Mouse (Mus musculus) forebrain, embryonic 13.5 days (tissue): ENCODE measurements around the gene Rapgef2. TPM values are rescaled to one million over a fixed set of nuclear protein-coding genes. Genes with fewer than 3 reads are reported as not detected.
A peak's percentile ranks its signal among the peaks of the same experiment; 100 is the strongest.

Experiments
- ATAC-seq: fragments of 200-750 bp; cut with Nextera tagmentation; 2 replicates; pipeline ENCODE4 v1.8.0; 2017
- H3K27ac ChIP-seq: fragments of 300-500 bp; sonication (generic); 2 replicates; pipeline ENCODE4 v1.5.1; 2015; ENCODE audit warnings: inconsistent platforms, mild to moderate bottlenecking, moderate library complexity
- H3K27me3 ChIP-seq: fragments of 300-500 bp; sonication (generic); 2 replicates; pipeline ENCODE4 v1.6.1; 2015; ENCODE audit warnings: mild to moderate bottlenecking, inconsistent platforms
- H3K36me3 ChIP-seq: fragments of 300-500 bp; sonication (generic); 2 replicates; pipeline ENCODE4 v1.6.1; 2015; ENCODE audit warnings: mild to moderate bottlenecking, inconsistent platforms; ENCODE audit not compliant: poor library complexity, severe bottlenecking
- H3K4me1 ChIP-seq: fragments of 300-500 bp; sonication (generic); 2 replicates; pipeline ENCODE4 v1.6.1; 2015; ENCODE audit warnings: inconsistent platforms
- H3K4me2 ChIP-seq: fragments of 300-500 bp; sonication (generic); 2 replicates; pipeline ENCODE4 v1.6.1; 2015; ENCODE audit warnings: inconsistent platforms, mild to moderate bottlenecking, moderate library complexity
- H3K4me3 ChIP-seq: fragments of 300-500 bp; sonication (generic); 2 replicates; pipeline ENCODE4 v1.5.1; 2015; ENCODE audit warnings: mild to moderate bottlenecking, inconsistent platforms
- H3K9ac ChIP-seq: fragments of 300-500 bp; sonication (generic); 2 replicates; pipeline ENCODE4 v1.6.1; 2015; ENCODE audit warnings: mild to moderate bottlenecking, inconsistent platforms
- H3K9me3 ChIP-seq: fragments of 300-500 bp; sonication (generic); replicated peaks from 2 replicates; pipeline ENCODE4 v1.6.1; 2016; ENCODE audit warnings: inconsistent platforms
- WGBS: fragments of 180-500 bp; shearing (Covaris S2); methylation state at CpG from one replicate; pipeline ENCODE4 v1.1.7; 2015; 5-methylcytosine and 5-hydroxymethylcytosine counted together
- polyA plus RNA-seq: library from polyadenylated mRNA; unstranded; fragments of >200 nt; fragmentation: Nextera tagmentation; extraction: Ambion mirVana; gene quantifications from 2 replicates; pipeline ENCODE4 v1.2.1, GENCODE M21; 2015

Rapgef2 gene
- 7.5 and 7.7 TPM in 2 replicates for polyA plus RNA-seq

- ATAC-seq, result peak; percentile 80
- Histone ChIP-seq H3K9ac (peak within 1 kb of the TSS; percentile 95), H3K4me3 (peak within 1 kb of the TSS; percentile 95), H3K4me1 (peaks cover 39% of the 10 kb centered on the region), H3K27me3 (peaks cover 12% of the 10 kb centered on the region), H3K9me3 (no peaks in the 10 kb centered on the region), H3K4me2 (peak within 1 kb of the TSS; percentile 81), H3K36me3 (no peaks in the 10 kb centered on the region), H3K27ac (peak within 1 kb of the TSS; percentile 97)
- 1% methylated on average over 64 of the region's 97 CpGs for WGBS
Observed at GRCm38 (mm10) chr3:79286376-79287107, at the start of gene Rapgef2. Rapgef2 (minus strand) TSS chr3:79286517.

DNA sequence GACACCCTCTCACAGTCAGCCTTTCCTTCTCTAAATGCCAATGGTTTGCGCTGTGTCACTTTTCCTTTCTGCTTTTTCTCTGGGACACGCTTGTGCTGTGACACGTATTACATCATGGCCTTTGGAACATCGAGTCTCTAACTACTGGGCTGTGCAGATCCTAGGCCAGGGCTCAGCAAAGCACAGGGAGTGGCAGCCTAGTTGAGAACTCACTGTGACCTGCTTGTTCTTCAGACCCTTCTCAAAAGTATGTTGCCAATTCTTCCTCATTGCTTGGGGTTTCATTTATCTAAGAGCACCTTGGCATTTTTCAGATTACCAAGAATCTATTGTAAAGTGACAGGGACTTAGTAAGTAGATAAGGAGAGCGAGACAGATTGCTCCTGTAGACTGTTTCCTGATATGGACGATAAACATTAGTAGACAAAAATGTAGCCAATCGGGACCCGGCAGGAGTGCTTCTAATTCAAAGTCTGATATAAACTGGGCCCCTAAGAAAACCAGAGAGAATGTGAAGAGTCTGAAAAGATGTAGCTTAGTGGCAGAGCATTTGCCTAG lies 47.4 kb upstream of the Rapgef2 start:
- H3K9ac ChIP-seq, result no peak overlapping the region
- no peak for ATAC-seq
- WGBS, result 92% methylated on average over 8 of the region's 8 CpGs
- no peak overlapping the region for H3K4me2 ChIP-seq
- 0 out of 2 replicates have a peak, but pooled peaks cover 5% of the 10 kb centered on the region for H3K4me1 ChIP-seq
- no peak overlapping the region for H3K27ac ChIP-seq
- no peaks in the 10 kb centered on the region for H3K36me3 ChIP-seq
- no peak overlapping the region for H3K4me3 ChIP-seq
- H3K9me3 ChIP-seq, result no peaks in the 10 kb centered on the region
- H3K27me3 ChIP-seq, result no peaks in the 10 kb centered on the region

GRCm38 (mm10) chr3:79333051-79333450 lies 46.7 kb upstream of the Rapgef2 start:
- Histone ChIP-seq H3K27me3 (no peaks in the 10 kb centered on the region), H3K36me3 (no peaks in the 10 kb centered on the region), H3K4me2 (no peak overlapping the region), H3K4me1 (0 out of 2 replicates have a peak, but pooled peaks cover 5% of the 10 kb centered on the region), H3K4me3 (no peak overlapping the region), H3K9me3 (no peaks in the 10 kb centered on the region), H3K9ac (no peak overlapping the region), H3K27ac (no peak overlapping the region)
- ATAC-seq, result no peak
- WGBS, result 76% methylated on average over 7 of the region's 7 CpGs

DNA sequence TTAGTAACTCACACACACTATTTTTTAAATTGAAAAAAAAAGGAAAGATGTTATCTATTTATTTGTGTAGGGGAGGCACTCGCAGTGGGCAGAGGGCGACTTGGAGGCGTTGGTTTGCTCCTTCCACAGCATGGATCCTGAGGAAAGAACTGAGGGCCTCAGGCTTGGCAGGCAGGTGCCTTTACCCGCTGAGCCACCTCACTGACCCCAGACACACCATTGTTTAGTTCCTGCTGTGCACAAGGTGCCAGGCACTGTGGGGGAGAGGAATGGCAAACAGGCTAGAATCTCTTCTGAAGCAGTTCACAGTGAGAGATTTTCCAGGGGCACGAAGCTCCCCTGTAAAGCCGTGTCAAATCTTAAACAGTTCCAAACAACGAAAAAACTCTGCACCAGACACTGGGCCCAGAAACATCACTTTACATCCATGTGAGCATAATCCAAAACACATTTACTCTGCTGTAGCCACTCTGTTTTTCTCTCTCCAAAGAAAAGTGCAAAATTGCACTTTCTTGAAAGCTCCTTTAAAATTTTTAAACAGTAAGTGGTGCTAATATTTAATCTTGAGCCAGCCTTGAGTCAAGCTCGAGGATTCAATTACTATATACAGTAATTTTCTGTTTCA lies 43.5 kb upstream of the Rapgef2 start:
- H3K4me1 ChIP-seq, result peaks cover 14% of the 10 kb centered on the region
- ATAC-seq, result no peak

GRCm38 (mm10) chr3:79324697-79325526 lies 38.6 kb upstream of the Rapgef2 start:
- peak; percentile 54 for ATAC-seq
- Histone ChIP-seq H3K4me1 (peaks cover 24% of the 10 kb centered on the region), H3K4me2 (peak overlapping the region; percentile 42), H3K36me3 (no peaks in the 10 kb centered on the region), H3K4me3 (no peak overlapping the region), H3K9ac (no peak overlapping the region), H3K27me3 (no peaks in the 10 kb centered on the region), H3K27ac (no peak overlapping the region), H3K9me3 (no peaks in the 10 kb centered on the region)
- 28% methylated on average over 10 of the region's 10 CpGs for WGBS

More for the DNA sequence above, 43.5 kb upstream of the Rapgef2 start:
- no peak overlapping the region for H3K9ac ChIP-seq
- H3K27me3 ChIP-seq, result no peaks in the 10 kb centered on the region
- WGBS, result 21% methylated on average over 8 of the region's 8 CpGs
- no peaks in the 10 kb centered on the region for H3K36me3 ChIP-seq
- no peak overlapping the region for H3K4me3 ChIP-seq
- no peak overlapping the region for H3K27ac ChIP-seq
- H3K9me3 ChIP-seq, result no peaks in the 10 kb centered on the region
- H3K4me2 ChIP-seq, result no peak overlapping the region

DNA sequence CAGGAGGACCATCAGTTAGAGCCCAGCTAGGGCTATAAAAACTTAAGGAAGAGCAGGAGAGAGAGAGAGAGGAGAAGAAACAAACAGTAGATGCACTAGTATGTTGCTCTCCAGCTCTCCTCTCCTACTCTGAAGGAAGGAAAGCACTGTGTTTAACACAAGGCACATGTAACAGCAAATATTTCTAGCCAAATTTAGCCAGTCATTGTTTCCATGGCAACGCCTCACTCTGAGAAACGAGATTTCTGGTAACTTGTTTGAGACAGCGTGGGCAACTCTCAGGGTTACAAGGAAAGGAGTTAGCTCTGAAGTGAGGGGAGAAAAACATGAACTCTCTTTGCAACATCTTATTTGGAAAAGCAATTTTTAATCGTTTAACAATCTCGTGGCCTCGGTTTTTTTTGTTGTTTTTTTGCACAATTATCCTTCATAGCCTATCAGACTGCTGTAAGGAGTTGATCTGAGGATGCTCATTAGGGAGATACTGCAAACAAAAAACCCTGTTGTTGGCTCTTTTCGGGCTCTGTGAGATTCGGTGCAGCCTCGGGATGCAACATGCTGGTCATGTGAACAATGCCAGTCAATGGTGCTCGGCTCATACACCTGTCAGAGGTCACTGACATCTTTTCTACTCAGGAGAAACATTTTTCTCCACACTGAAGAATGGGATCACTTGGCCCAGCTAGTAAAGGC lies 27.8 kb upstream of the Rapgef2 start:
- ATAC-seq, result peak; percentile 75
- WGBS, result 30% methylated on average over 10 of the region's 10 CpGs
- H3K4me3 ChIP-seq, result no peak overlapping the region
- H3K36me3 ChIP-seq, result no peaks in the 10 kb centered on the region
- H3K9ac ChIP-seq, result no peak overlapping the region
- H3K27me3 ChIP-seq, result no peaks in the 10 kb centered on the region
- H3K9me3 ChIP-seq, result no peaks in the 10 kb centered on the region
- no peak overlapping the region for H3K27ac ChIP-seq
- peaks cover 9% of the 10 kb centered on the region for H3K4me1 ChIP-seq
- no peak overlapping the region for H3K4me2 ChIP-seq

DNA sequence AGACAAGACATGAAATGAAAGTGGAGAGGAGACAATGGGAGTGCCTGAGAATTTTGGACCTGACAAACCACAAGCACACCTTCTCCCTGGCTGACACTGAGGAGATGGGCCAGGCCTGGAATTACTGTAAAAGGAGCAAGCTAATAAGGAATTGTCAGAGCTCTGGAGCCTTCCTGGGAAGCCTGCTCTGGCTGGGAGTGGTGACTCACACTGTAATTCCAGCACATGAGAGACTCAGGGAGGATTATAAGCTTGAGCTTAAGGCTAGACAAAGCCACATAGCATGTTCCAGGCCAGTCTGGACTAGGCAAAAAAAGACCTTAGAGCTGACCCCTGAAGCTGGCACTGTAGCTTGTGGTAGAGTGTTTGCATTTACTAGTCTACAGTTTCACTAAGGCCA lies 25.6 kb upstream of the Rapgef2 start:
- no peak overlapping the region for H3K4me2 ChIP-seq
- no peaks in the 10 kb centered on the region for H3K36me3 ChIP-seq
- peaks cover 9% of the 10 kb centered on the region for H3K4me1 ChIP-seq
- no peak overlapping the region for H3K4me3 ChIP-seq
- no peak overlapping the region for H3K27ac ChIP-seq
- no peak overlapping the region for H3K9ac ChIP-seq
- no peaks in the 10 kb centered on the region for H3K27me3 ChIP-seq
- no peak for ATAC-seq
- no peaks in the 10 kb centered on the region for H3K9me3 ChIP-seq

DNA sequence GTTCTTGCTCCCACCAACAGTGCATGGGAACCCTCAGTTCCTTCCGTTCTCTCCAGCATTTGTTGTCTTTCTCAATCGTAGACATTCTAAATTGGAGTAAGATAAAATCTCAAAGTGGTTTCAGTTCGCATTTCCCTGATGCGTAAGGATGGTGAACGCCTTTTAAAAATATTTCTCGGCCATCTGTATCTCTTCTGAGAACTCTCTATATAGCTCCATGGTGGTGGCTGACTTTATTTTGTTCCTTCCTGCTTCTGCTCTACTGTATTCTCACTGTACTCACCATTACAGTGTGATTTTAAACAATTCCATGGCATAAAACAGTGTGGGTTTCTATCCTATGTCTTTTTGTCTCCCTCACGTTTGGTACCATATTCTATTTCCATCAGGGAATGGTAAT lies 23.9 kb upstream of the Rapgef2 start:
- Histone ChIP-seq H3K27ac (no peak overlapping the region), H3K27me3 (no peaks in the 10 kb centered on the region), H3K36me3 (no peaks in the 10 kb centered on the region), H3K4me2 (no peak overlapping the region), H3K4me1 (peaks cover 9% of the 10 kb centered on the region), H3K4me3 (no peak overlapping the region), H3K9me3 (no peaks in the 10 kb centered on the region), H3K9ac (no peak overlapping the region)
- ATAC-seq, result no peak
- WGBS, result 87% methylated on average over 7 of the region's 7 CpGs

GRCm38 (mm10) chr3:79308605-79309004 lies 22.3 kb upstream of the Rapgef2 start:
- H3K36me3 ChIP-seq, result no peaks in the 10 kb centered on the region
- no peak for ATAC-seq
- no peaks in the 10 kb centered on the region for H3K4me1 ChIP-seq
- H3K9ac ChIP-seq, result no peak overlapping the region
- H3K27ac ChIP-seq, result no peak overlapping the region
- no peak overlapping the region for H3K4me3 ChIP-seq
- no peak overlapping the region for H3K4me2 ChIP-seq
- no peaks in the 10 kb centered on the region for H3K9me3 ChIP-seq
- H3K27me3 ChIP-seq, result 0 out of 2 replicates have a peak, but pooled peaks cover 3% of the 10 kb centered on the region
- 86% methylated on average over 4 of the region's 4 CpGs for WGBS

DNA sequence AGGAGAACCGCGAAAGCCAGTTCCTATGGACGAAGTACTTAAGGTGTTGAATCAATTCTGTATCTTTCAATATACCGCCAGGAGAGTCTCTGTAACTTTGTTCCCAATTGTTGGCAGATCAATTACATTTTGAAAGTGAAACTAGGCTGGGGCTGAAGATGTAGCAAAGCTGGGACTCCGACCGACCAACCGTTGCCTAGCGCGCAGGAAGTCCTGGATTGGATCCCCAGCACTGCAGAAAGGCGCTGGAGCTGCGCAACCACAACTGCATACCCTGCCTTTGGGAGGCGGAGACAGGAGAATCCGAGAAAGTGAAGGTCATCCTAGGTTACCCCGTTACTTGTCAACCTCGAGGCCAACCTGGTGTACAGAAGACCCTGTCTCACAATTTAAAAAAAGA lies 13.1 kb upstream of the Rapgef2 start:
- H3K36me3 ChIP-seq, result no peaks in the 10 kb centered on the region
- WGBS, result 87% methylated on average over 15 of the region's 15 CpGs

GRCm38 (mm10) chr3:79297281-79297680 lies 11.0 kb upstream of the Rapgef2 start:
- Histone ChIP-seq H3K4me1 (no peaks in the 10 kb centered on the region), H3K4me3 (no peak overlapping the region), H3K27me3 (no peaks in the 10 kb centered on the region), H3K27ac (no peak overlapping the region), H3K9ac (no peak overlapping the region), H3K36me3 (no peaks in the 10 kb centered on the region), H3K9me3 (no peaks in the 10 kb centered on the region), H3K4me2 (no peak overlapping the region)
- no peak for ATAC-seq
- 89% methylated on average over 4 of the region's 4 CpGs for WGBS

More for the DNA sequence above, 13.1 kb upstream of the Rapgef2 start:
- no peak overlapping the region for H3K4me2 ChIP-seq
- H3K27me3 ChIP-seq, result 0 out of 2 replicates have a peak, but pooled peaks cover 3% of the 10 kb centered on the region
- no peaks in the 10 kb centered on the region for H3K9me3 ChIP-seq
- H3K27ac ChIP-seq, result no peak overlapping the region
- H3K9ac ChIP-seq, result no peak overlapping the region
- no peak overlapping the region for H3K4me3 ChIP-seq
- H3K4me1 ChIP-seq, result no peaks in the 10 kb centered on the region
- ATAC-seq, result no peak
